9 mouse cellular contexts compared by ENCODE assay signal in genomic region chr17:25567745-25568144, GRCm38 (mm10). TPM values are rescaled to one million over a fixed set of nuclear protein-coding genes. Genes with fewer than 3 reads are reported as not detected.
DNase-seq lines count a peak whose midpoint lies in the region; ATAC-seq and TF ChIP-seq lines count a peak whose summit lies in the region.
"Had no signal": no experiment of that assay in that cellular context is flagged by ENCODE, and none has a peak within 500 bp of the region (broad histone marks: within the 10 kb centered on the region; RNA-seq: fewer than 3 reads in every experiment).

No protein-coding gene starts in this region.

- H3K4me2 ChIP-seq in lung, postnatal 0 days (replicated peaks; ENCODE audit: low read depth, low read length): no peak overlapping the region
- H3K4me2 ChIP-seq: liver, embryonic 15.5 days had no signal

- no peak for ATAC-seq in lung, postnatal 0 days
- no peak for ATAC-seq in activated CD4-positive, CD25-positive, alpha-beta regulatory T cell, adult 4 months

- TF ChIP-seq CTCF in E14TG2a.4 (conservative IDR thresholded peaks at IDR 0.05; ENCODE audit: low read length): peak; percentile 98
- TF ChIP-seq CTCF in layer of hippocampus, adult 2 months (conservative IDR thresholded peaks at IDR 0.05): peak; percentile 87
- TF ChIP-seq CTCF in lung, postnatal 0 days (IDR thresholded peaks at IDR 0.05): peak; percentile 93

- no peaks in the 10 kb centered on the region for H3K36me3 ChIP-seq in E14TG2a.4 (ENCODE audit: insufficient read depth, low read length)
- H3K36me3 ChIP-seq in embryonic facial prominence, embryonic 10.5 days (replicated peaks): peaks cover 13% of the 10 kb centered on the region
- no peaks in the 10 kb centered on the region for H3K36me3 ChIP-seq in lung, postnatal 0 days (ENCODE audit: insufficient read depth, low read length)
- H3K36me3 ChIP-seq: liver, embryonic 15.5 days had no signal

- TF ChIP-seq EP300 in lung, postnatal 0 days (IDR thresholded peaks at IDR 0.05): no peak

- H3K4me1 ChIP-seq in E14TG2a.4 (replicated peaks; ENCODE audit: low read depth, low read length): peaks cover 30% of the 10 kb centered on the region
- peaks cover 88% of the 10 kb centered on the region for H3K4me1 ChIP-seq in embryonic facial prominence, embryonic 10.5 days
- H3K4me1 ChIP-seq in lung, postnatal 0 days (ENCODE audit: insufficient read depth, low read depth, low read length): peaks cover 8% of the 10 kb centered on the region

- peak overlapping the region; percentile 72 for H3K4me3 ChIP-seq in E14TG2a.4 (replicated peaks; ENCODE audit: low read length)
- peak overlapping the region; percentile 67 for H3K4me3 ChIP-seq in embryonic facial prominence, embryonic 10.5 days
- H3K4me3 ChIP-seq in layer of hippocampus, adult 2 months: peak overlapping the region; percentile 73
- H3K4me3 ChIP-seq in lung, postnatal 0 days (ENCODE audit: low read depth, low read length): no peak overlapping the region
- H3K4me3 ChIP-seq: liver, embryonic 15.5 days had no signal

- H3K27ac ChIP-seq in embryonic facial prominence, embryonic 10.5 days (replicated peaks): peak overlapping the region; percentile 69
- H3K27ac ChIP-seq in layer of hippocampus, adult 2 months: peak overlapping the region; percentile 97
- no peak overlapping the region for H3K27ac ChIP-seq in lung, postnatal 0 days (ENCODE audit: low read length)
- H3K27ac ChIP-seq: liver, embryonic 15.5 days had no signal

- H3K9ac ChIP-seq in lung, postnatal 0 days (replicated peaks; ENCODE audit: low read depth): no peak overlapping the region
- H3K9ac ChIP-seq: liver, embryonic 15.5 days had no signal

- 21% methylated on average over 14 of the region's 14 CpGs for WGBS in embryonic facial prominence, embryonic 10.5 days
- 17% methylated on average over 14 of the region's 14 CpGs for whole genome bisulfite sequencing in lung, postnatal 0 days

- H3K27me3 ChIP-seq in E14TG2a.4 (ENCODE audit: insufficient read depth, low read length): peaks cover 84% of the 10 kb centered on the region
- peaks cover 69% of the 10 kb centered on the region for H3K27me3 ChIP-seq in embryonic facial prominence, embryonic 10.5 days (replicated peaks; ENCODE audit: low read depth, poor library complexity, severe bottlenecking)
- H3K27me3 ChIP-seq in lung, postnatal 0 days (replicated peaks; ENCODE audit: insufficient read depth, low read length): peaks cover 28% of the 10 kb centered on the region

- H3K9me3 ChIP-seq in E14TG2a.4 (ENCODE audit: low read length): no peaks in the 10 kb centered on the region
- no peaks in the 10 kb centered on the region for H3K9me3 ChIP-seq in embryonic facial prominence, embryonic 10.5 days
- H3K9me3 ChIP-seq in lung, postnatal 0 days (ENCODE audit: low read length): no peaks in the 10 kb centered on the region
- H3K9me3 ChIP-seq: liver, embryonic 15.5 days had no signal

- intact Hi-C loops in heart, postnatal 14 days (cut with DNase I): loop anchor here (2.0 kb wide), 1 partner anchor 129 kb away; no protein-coding TSS in a partner anchor

- peak; percentile 37 for DNase-seq in adipocyte (ENCODE audit: low spot score)
- DNase-seq in embryonic facial prominence, embryonic 10.5 days (ENCODE audit: low spot score): peak; percentile 84
- peak; percentile 67 to 78 for DNase-seq in heart, postnatal 14 days
- DNase-seq in layer of hippocampus, adult 2 months (ENCODE audit: low spot score in 2 of 2): peak; percentile 77 to 88
- DNase-seq in lung, postnatal 0 days (ENCODE audit: low spot score): peak; percentile 38
- peak; percentile 88 for DNase-seq in retina, postnatal 1 day

RNA-seq across cellular contexts. Expression of gene Sox8, which starts 2.7 kb away (rescaled TPM):
- polyA plus RNA-seq in embryonic facial prominence, embryonic 10.5 days (2016; fragmentation: Nextera tagmentation; extraction: Ambion mirVana): 12.5 and 13.1 TPM in 2 replicates
- under 1 TPM; 0.56 to 0.67 TPM for total RNA-seq in heart, postnatal 14 days (2021)
- 10 to 100 TPM; 47.7 to 55.7 TPM for total RNA-seq in layer of hippocampus, adult 2 months (2021)
- 0.19 and 0.24 TPM in 2 replicates for polyA plus RNA-seq in lung, postnatal 0 days (2015; fragmentation: Nextera tagmentation; extraction: Ambion mirVana)
- polyA plus RNA-seq in activated CD4-positive, CD25-positive, alpha-beta regulatory T cell, adult 4 months (2017; shearing (Covaris generic)): under 1 TPM in 1 of 2 experiments, not detected in 1; 0.25 TPM

RNA-seq across cellular contexts. Expression of gene Lmf1, which starts 11.1 kb away (rescaled TPM):
- 26.3 and 26.6 TPM in 2 replicates for polyA plus RNA-seq in embryonic facial prominence, embryonic 10.5 days (2016; fragmentation: Nextera tagmentation; extraction: Ambion mirVana)
- 10 to 100 TPM; 26.2 to 28.0 TPM for total RNA-seq in heart, postnatal 14 days (2021)
- total RNA-seq in layer of hippocampus, adult 2 months (2021): 10 to 100 TPM; 25.5 to 31.2 TPM
- 16.5 and 16.6 TPM in 2 replicates for polyA plus RNA-seq in lung, postnatal 0 days (2015; fragmentation: Nextera tagmentation; extraction: Ambion mirVana)
- 10 to 100 TPM; 12.1 to 16.7 TPM for polyA plus RNA-seq in activated CD4-positive, CD25-positive, alpha-beta regulatory T cell, adult 4 months (2017; shearing (Covaris generic))

Comparison
In these comparisons a context has a peak if more than half of its experiments do, and no peak if none do; other contexts are left out.
1. DNase-seq: peak in every context shown above with its lines; median percentile 88 in retina, postnatal 1 day; 84 in embryonic facial prominence, embryonic 10.5 days; 82 in layer of hippocampus, adult 2 months; 72 in heart, postnatal 14 days; 38 in lung, postnatal 0 days; 37 in adipocyte.
2. RNA of gene Sox8, which starts 2.7 kb away (polyA plus RNA-seq): 12.5 to 13.1 TPM in embryonic facial prominence, embryonic 10.5 days; 0.25 TPM in activated CD4-positive, CD25-positive, alpha-beta regulatory T cell, adult 4 months and 0.19 to 0.24 TPM in lung, postnatal 0 days; every median in the first group is over 10 times any median in the second.
3. Peak in every context shown above with its lines, with median percentiles within 50 percentile points of each other: CTCF ChIP-seq.